In the genomic region with DNA sequence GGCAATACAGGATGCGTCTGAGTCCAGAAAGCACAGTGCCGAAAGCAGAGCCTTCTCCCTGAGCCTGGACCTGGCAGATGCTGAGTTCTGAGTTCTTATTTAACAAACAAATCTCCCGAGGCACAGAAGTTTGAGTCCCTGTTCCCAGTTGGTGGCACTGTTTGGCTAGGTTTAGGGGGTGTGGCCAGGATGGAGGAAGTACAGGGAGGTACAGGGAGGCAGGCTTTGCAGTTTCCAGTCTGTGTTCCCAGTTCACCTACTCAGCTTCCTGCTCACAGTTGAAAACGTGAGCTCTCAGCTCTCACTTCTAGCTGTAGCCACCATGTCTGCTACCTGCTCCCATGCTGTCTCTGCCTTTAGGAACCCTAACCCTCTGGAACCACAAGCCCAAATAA, we compare ENCODE assay signal across 31 mouse cellular contexts. TPM values are rescaled to one million over a fixed set of nuclear protein-coding genes. Genes with fewer than 3 reads are reported as not detected.
"Had no signal": no experiment of that assay in that cellular context is flagged by ENCODE, and none has a peak within 500 bp of the region (broad histone marks: within the 10 kb centered on the region; RNA-seq: fewer than 3 reads in every experiment).

No protein-coding gene starts in this region.

- DNase-seq: kidney, postnatal 14 days; kidney, postnatal 4 days; liver, embryonic 13.5 days; lung, adult 2 months; lung, postnatal 14 days; lung, postnatal 4 days; midbrain, embryonic 14.5 days; right cerebral cortex, postnatal 14 days; right cerebral cortex, postnatal 4 days; thymus, postnatal 25 days had no signal

- H3K9ac ChIP-seq: liver, embryonic 13.5 days; neural tube, embryonic 12.5 days; neural tube, embryonic 15.5 days had no signal

- H3K27ac ChIP-seq: left cerebral cortex, adult 2 months; liver, embryonic 13.5 days; neural tube, embryonic 12.5 days; neural tube, embryonic 15.5 days; stomach, postnatal 0 days had no signal

- H3K36me3 ChIP-seq: liver, embryonic 13.5 days; neural tube, embryonic 12.5 days; neural tube, embryonic 15.5 days had no signal

- H3K4me1 ChIP-seq: liver, embryonic 13.5 days; neural tube, embryonic 12.5 days; neural tube, embryonic 15.5 days had no signal

- H3K9me3 ChIP-seq: neural tube, embryonic 12.5 days; neural tube, embryonic 15.5 days had no signal

- H3K27me3 ChIP-seq: liver, embryonic 13.5 days; neural tube, embryonic 12.5 days; neural tube, embryonic 15.5 days had no signal

- H3K4me2 ChIP-seq: liver, embryonic 13.5 days; midbrain, embryonic 11.5 days; neural tube, embryonic 12.5 days; neural tube, embryonic 15.5 days had no signal

- H3K4me3 ChIP-seq: left cerebral cortex, adult 2 months; liver, embryonic 13.5 days; neural tube, embryonic 12.5 days; neural tube, embryonic 15.5 days had no signal

RNA-seq across cellular contexts. Expression of gene Krtap11-1, which starts 37.8 kb away (rescaled TPM):
- total RNA-seq: layer of hippocampus, adult 18-20 months; layer of hippocampus, postnatal 10 days; layer of hippocampus, postnatal 36 days; left cerebral cortex, adult 2 months; left cerebral cortex, postnatal 10 days; left cerebral cortex, postnatal 36 days; liver, adult 2 months; megakaryocyte progenitor cell, adult 5-6 weeks; megakaryocyte-erythroid progenitor cell, adult 5-6 weeks; midbrain, postnatal 0 days had no signal
- polyA plus RNA-seq: kidney, embryonic 16.5 days; limb, embryonic 11.5 days; limb, embryonic 14.5 days; liver, adult 2 months; liver, embryonic 13.5 days; liver, embryonic 16.5 days; lung, adult 2 months; lung, embryonic 16.5 days; midbrain, embryonic 11.5 days; midbrain, embryonic 14.5 days; midbrain, postnatal 0 days; neural tube, embryonic 12.5 days; neural tube, embryonic 15.5 days; stomach, embryonic 14.5 days; stomach, postnatal 0 days; thymus, postnatal 0 days had no signal
